Mouse (Mus musculus) myocyte (in vitro differentiated cells): ENCODE data around the gene Ptprm. TPM values are rescaled to one million over a fixed set of nuclear protein-coding genes. Genes with fewer than 3 reads are reported as not detected.

Experiments used
- H3K27me3 ChIP-seq: one replicate; pipeline ENCODE4 v1.6.1; 2011; ENCODE audit not compliant: control insufficient read depth, insufficient read depth, insufficient read length
- H3K36me3 ChIP-seq: one replicate; pipeline ENCODE4 v1.6.1; 2011; ENCODE audit not compliant: control insufficient read depth, insufficient read depth
- H3K4me2 ChIP-seq: one replicate; pipeline ENCODE4 v1.6.1; 2011; ENCODE audit warnings: low read depth, control low read depth
- H3K4me3 ChIP-seq: one replicate; pipeline ENCODE4 v1.5.1; 2011; ENCODE audit warnings: mild to moderate bottlenecking, control low read depth, moderate library complexity
- H3K79me2 ChIP-seq: one replicate; pipeline ENCODE4 v1.6.1; 2011; ENCODE audit not compliant: control insufficient read depth, insufficient read depth
- H3ac ChIP-seq: one replicate; pipeline ENCODE4 v1.6.1; 2011; ENCODE audit not compliant: control insufficient read depth, insufficient read length
- CEBPB ChIP-seq: IDR thresholded peaks from 2 replicates; pipeline ENCODE4 v1.6.1; 2011; ENCODE audit warnings: mild to moderate bottlenecking, moderate library complexity; ENCODE audit not compliant: poor library complexity, insufficient read depth, severe bottlenecking
- E2F4 ChIP-seq: IDR thresholded peaks from one replicate; pipeline ENCODE4 v1.6.1; 2011; ENCODE audit warnings: mild to moderate bottlenecking, control low read depth, moderate library complexity; ENCODE audit not compliant: insufficient read depth
- MAX ChIP-seq: IDR thresholded peaks from one replicate; pipeline ENCODE4 v1.6.1; 2011; ENCODE audit warnings: low read depth, mild to moderate bottlenecking, control low read depth
- MYOD1 ChIP-seq, 3 experiments: IDR thresholded peaks; one replicate each; pipeline ENCODE4 v1.6.1; 2011; ENCODE audit warnings: control low read depth in 2 of 3, low read depth in 2 of 3, mild to moderate bottlenecking in 2 of 3, moderate library complexity in 1 of 3; ENCODE audit not compliant: insufficient read length in 2 of 3, control insufficient read depth in 1 of 3
- MYOG ChIP-seq, 3 experiments: IDR thresholded peaks; one replicate each; pipeline ENCODE4 v1.6.1; 2011; ENCODE audit warnings: control low read depth in 2 of 3, low read depth in 2 of 3, mild to moderate bottlenecking in 2 of 3; ENCODE audit not compliant: insufficient read length in 2 of 3, control insufficient read depth in 1 of 3, insufficient read depth in 1 of 3
- POLR2A ChIP-seq: IDR thresholded peaks from one replicate; pipeline ENCODE4 v1.6.1; 2011; ENCODE audit warnings: low read depth, mild to moderate bottlenecking, control low read depth, moderate library complexity; ENCODE audit not compliant: insufficient read length
- POLR2AphosphoS2 ChIP-seq: IDR thresholded peaks from one replicate; pipeline ENCODE4 v1.6.1; 2011; ENCODE audit warnings: low read depth, control low read depth; ENCODE audit not compliant: insufficient read length
- REST ChIP-seq: IDR thresholded peaks from one replicate; pipeline ENCODE4 v1.6.1; 2011; ENCODE audit warnings: mild to moderate bottlenecking, control low read depth, moderate library complexity; ENCODE audit not compliant: insufficient read depth, insufficient read length
- SRF ChIP-seq: IDR thresholded peaks from one replicate; pipeline ENCODE4 v1.6.1; 2011; ENCODE audit warnings: low read depth; ENCODE audit not compliant: control insufficient read depth, insufficient read length
- TCF12 ChIP-seq: IDR thresholded peaks from one replicate; pipeline ENCODE4 v1.6.1; 2011; ENCODE audit warnings: mild to moderate bottlenecking, control low read depth; ENCODE audit not compliant: poor library complexity, insufficient read depth, severe bottlenecking
- TCF3 ChIP-seq: IDR thresholded peaks from one replicate; pipeline ENCODE4 v1.6.1; 2011; ENCODE audit warnings: low read depth, control low read depth; ENCODE audit not compliant: insufficient read length
- USF1 ChIP-seq: IDR thresholded peaks from one replicate; pipeline ENCODE4 v1.6.1; 2011; ENCODE audit warnings: low read depth, mild to moderate bottlenecking, control low read depth, moderate library complexity
- polyA plus RNA-seq: library from polyadenylated mRNA; unstranded; fragments of >200 nt; fragmentation: generic; extraction: Trizol; gene quantifications from one replicate; pipeline ENCODE4 v1.2.1, GENCODE M21; 2012; ENCODE audit warnings: missing spikeins

Gene Ptprm
- polyA plus RNA-seq, 1 experiment: 6.5 TPM

GRCm38 (mm10) chr17:67208600-67208999 lies 145.7 kb downstream of the Ptprm start:
- no peak for TF ChIP-seq MYOD1 (IDR thresholded peaks at IDR 0.05; ENCODE audit: control insufficient read depth in 1 of 3, insufficient read length in 2 of 3, low read depth in 2 of 3)
- TF ChIP-seq MYOG (IDR thresholded peaks at IDR 0.05; ENCODE audit: control insufficient read depth in 1 of 3, insufficient read depth in 1 of 3, insufficient read length in 2 of 3, low read depth in 2 of 3): no peak
- no peak for TF ChIP-seq TCF3
- no peak for TF ChIP-seq POLR2AphosphoS2
- TF ChIP-seq E2F4: no peak
- no peak for TF ChIP-seq CEBPB
- TF ChIP-seq TCF12: no peak
- no peak for TF ChIP-seq REST
- H3K79me2 ChIP-seq: no peaks in the 10 kb centered on the region
- no peaks in the 10 kb centered on the region for H3K27me3 ChIP-seq
- H3K36me3 ChIP-seq: no peaks in the 10 kb centered on the region
- H3K4me2 ChIP-seq: no peak overlapping the region
- H3K4me3 ChIP-seq: no peak overlapping the region
- no peak overlapping the region for H3ac ChIP-seq

GRCm38 (mm10) chr17:67206984-67207383 lies 147.3 kb downstream of the Ptprm start:
- Histone ChIP-seq H3K4me3 (no peak overlapping the region), H3K36me3 (no peaks in the 10 kb centered on the region), H3K79me2 (no peaks in the 10 kb centered on the region), H3K4me2 (no peak overlapping the region), H3K27me3 (no peaks in the 10 kb centered on the region), H3ac (no peak overlapping the region)
- TF ChIP-seq TCF3 (no peak), TCF12 (no peak), POLR2AphosphoS2 (no peak), MYOD1 (IDR thresholded peaks at IDR 0.05; ENCODE audit: control insufficient read depth in 1 of 3, insufficient read length in 2 of 3, low read depth in 2 of 3) (no peak), E2F4 (no peak), REST (no peak), USF1 (no peak), MAX (no peak), SRF (no peak)

GRCm38 (mm10) chr17:67201151-67201550 lies 153.1 kb downstream of the Ptprm start:
- Histone ChIP-seq H3ac (no peak overlapping the region), H3K36me3 (no peaks in the 10 kb centered on the region)

GRCm38 (mm10) chr17:67193728-67194127 lies 160.5 kb downstream of the Ptprm start:
- H3K79me2 ChIP-seq: no peaks in the 10 kb centered on the region
- H3K4me3 ChIP-seq: no peak overlapping the region
- TF ChIP-seq SRF (no peak), TCF3 (no peak), POLR2AphosphoS2 (no peak), MAX (no peak), E2F4 (no peak)
- H3ac ChIP-seq: no peak overlapping the region
- H3K4me2 ChIP-seq: no peak overlapping the region
- no peaks in the 10 kb centered on the region for H3K27me3 ChIP-seq
- no peaks in the 10 kb centered on the region for H3K36me3 ChIP-seq

More at GRCm38 (mm10) chr17:67201151-67201550, 153.1 kb downstream of the Ptprm start:
- no peaks in the 10 kb centered on the region for H3K27me3 ChIP-seq
- H3K79me2 ChIP-seq: no peaks in the 10 kb centered on the region
- TF ChIP-seq REST (no peak), POLR2A (no peak), MAX (no peak), MYOG (IDR thresholded peaks at IDR 0.05; ENCODE audit: control insufficient read depth in 1 of 3, insufficient read depth in 1 of 3, insufficient read length in 2 of 3, low read depth in 2 of 3) (no peak), CEBPB (no peak), TCF12 (no peak), USF1 (no peak), E2F4 (no peak), TCF3 (no peak), MYOD1 (IDR thresholded peaks at IDR 0.05; ENCODE audit: control insufficient read depth in 1 of 3, insufficient read length in 2 of 3, low read depth in 2 of 3) (no peak), POLR2AphosphoS2 (no peak), SRF (no peak)
- no peak overlapping the region for H3K4me2 ChIP-seq
- H3K4me3 ChIP-seq: no peak overlapping the region

- TF ChIP-seq POLR2AphosphoS2: no peak
- TF ChIP-seq USF1: no peak
- no peak for TF ChIP-seq CEBPB
- no peak for TF ChIP-seq TCF3
- no peak for TF ChIP-seq MYOD1 (IDR thresholded peaks at IDR 0.05; ENCODE audit: control insufficient read depth in 1 of 3, insufficient read length in 2 of 3, low read depth in 2 of 3)
- TF ChIP-seq SRF: no peak
- no peak for TF ChIP-seq MAX
- no peak for TF ChIP-seq REST
- TF ChIP-seq MYOG (IDR thresholded peaks at IDR 0.05; ENCODE audit: control insufficient read depth in 1 of 3, insufficient read depth in 1 of 3, insufficient read length in 2 of 3, low read depth in 2 of 3): no peak
- TF ChIP-seq POLR2A: no peak
- TF ChIP-seq TCF12: no peak
- TF ChIP-seq E2F4: no peak
Observed at GRCm38 (mm10) chr17:67188514-67188913, 165.7 kb downstream of the Ptprm start.

More at GRCm38 (mm10) chr17:67188514-67188913, 165.7 kb downstream of the Ptprm start:
- no peaks in the 10 kb centered on the region for H3K79me2 ChIP-seq
- H3K4me2 ChIP-seq: no peak overlapping the region
- H3K36me3 ChIP-seq: no peaks in the 10 kb centered on the region
- no peaks in the 10 kb centered on the region for H3K27me3 ChIP-seq
- H3ac ChIP-seq: no peak overlapping the region
- H3K4me3 ChIP-seq: no peak overlapping the region
